21 mouse cellular contexts compared by ENCODE assay signal in genomic region chr9:74425594-74425993, GRCm38 (mm10).
"Had no signal": no experiment of that assay in that cellular context is flagged by ENCODE, and none has a peak within 500 bp of the region (broad histone marks: within the 10 kb centered on the region; RNA-seq: fewer than 3 reads in every experiment).

No protein-coding gene starts in this region.

- H3K9me3 ChIP-seq: midbrain, embryonic 10.5 days; midbrain, embryonic 12.5 days; neural tube, embryonic 13.5 days; neural tube, embryonic 15.5 days; stomach, embryonic 15.5 days had no signal

- H3K36me3 ChIP-seq: midbrain, embryonic 10.5 days; midbrain, embryonic 12.5 days; neural tube, embryonic 13.5 days; neural tube, embryonic 15.5 days; stomach, embryonic 15.5 days had no signal

- H3K9ac ChIP-seq: lung, embryonic 14.5 days; midbrain, embryonic 12.5 days; neural tube, embryonic 13.5 days; neural tube, embryonic 15.5 days; stomach, embryonic 15.5 days had no signal

- H3K4me3 ChIP-seq: midbrain, embryonic 10.5 days; midbrain, embryonic 12.5 days; myocyte; neural tube, embryonic 13.5 days; neural tube, embryonic 15.5 days; stomach, embryonic 15.5 days had no signal

- H3K27ac ChIP-seq: midbrain, embryonic 10.5 days; midbrain, embryonic 12.5 days; neural tube, embryonic 13.5 days; neural tube, embryonic 15.5 days; stomach, embryonic 15.5 days; stomach, postnatal 0 days had no signal

- DNase-seq: lung, adult 18-20 months; lung, embryonic 14.5 days; lung, postnatal 10 days; lung, postnatal 4 days; midbrain, embryonic 14.5 days; retina, postnatal 1 day; right cerebral cortex, adult 18-20 months; right cerebral cortex, postnatal 25 days; right cerebral cortex, postnatal 4 days; spleen, adult 18-20 months; thymus, adult 2 months; thymus, postnatal 25 days; thymus, postnatal 4 days had no signal

- H3K4me1 ChIP-seq: midbrain, embryonic 12.5 days; neural tube, embryonic 13.5 days; neural tube, embryonic 15.5 days; stomach, embryonic 15.5 days had no signal

- ATAC-seq: midbrain, embryonic 16.5 days had no signal

- H3K27me3 ChIP-seq: midbrain, embryonic 12.5 days; neural tube, embryonic 13.5 days; neural tube, embryonic 15.5 days; stomach, embryonic 15.5 days had no signal
